Mouse (Mus musculus) limb, embryonic 12.5 days (tissue): Measurements from ENCODE around the gene Gm28048. TPM values are rescaled to one million over a fixed set of nuclear protein-coding genes. Genes with fewer than 3 reads are reported as not detected.

Experiments
- ATAC-seq: fragments of 200-750 bp; cut with Nextera tagmentation; 2 replicates; pipeline ENCODE4 v1.8.0; 2017; ENCODE audit warnings: low read depth, moderate TSS enrichment; ENCODE audit not compliant: insufficient number of reproducible peaks, insufficient read depth, low FRiP score, low TSS enrichment
- H3K27ac ChIP-seq: fragments of 300-500 bp; sonication (generic); 2 replicates; pipeline ENCODE4 v1.5.1; 2016; ENCODE audit warnings: mild to moderate bottlenecking, moderate library complexity
- H3K27me3 ChIP-seq: fragments of 300-500 bp; sonication (generic); 2 replicates; pipeline ENCODE4 v1.6.1; 2016; ENCODE audit warnings: mild to moderate bottlenecking, moderate library complexity
- H3K36me3 ChIP-seq: fragments of 300-500 bp; sonication (generic); 2 replicates; pipeline ENCODE4 v1.6.1; 2016; ENCODE audit warnings: mild to moderate bottlenecking, moderate library complexity
- H3K4me1 ChIP-seq: fragments of 300-500 bp; sonication (generic); replicated peaks from 2 replicates; pipeline ENCODE4 v1.6.1; 2016
- H3K4me2 ChIP-seq: fragments of 300-500 bp; sonication (generic); 2 replicates; pipeline ENCODE4 v1.6.1; 2016; ENCODE audit warnings: mild to moderate bottlenecking, moderate library complexity
- H3K4me3 ChIP-seq: fragments of 300-500 bp; sonication (generic); replicated peaks from 2 replicates; pipeline ENCODE4 v1.5.1; 2016; ENCODE audit warnings: mild to moderate bottlenecking
- H3K9ac ChIP-seq: fragments of 300-500 bp; sonication (generic); replicated peaks from 2 replicates; pipeline ENCODE4 v1.6.1; 2016; ENCODE audit warnings: mild to moderate bottlenecking, moderate library complexity
- H3K9me3 ChIP-seq: fragments of 300-500 bp; sonication (generic); 2 replicates; pipeline ENCODE4 v1.6.1; 2016; ENCODE audit warnings: mild to moderate bottlenecking, moderate library complexity
- WGBS: fragments of 180-500 bp; shearing (Covaris S2); methylation state at CpG from one replicate; pipeline ENCODE4 v1.1.7; 2016; 5-methylcytosine and 5-hydroxymethylcytosine counted together
- polyA plus RNA-seq: library from polyadenylated mRNA; unstranded; fragments of >200 nt; fragmentation: Nextera tagmentation; extraction: Ambion mirVana; gene quantifications from 2 replicates; pipeline ENCODE4 v1.2.1, GENCODE M21; 2016

The Gm28048 gene
- polyA plus RNA-seq, 1 experiment from 2014 or later, result 5.9 TPM

DNA sequence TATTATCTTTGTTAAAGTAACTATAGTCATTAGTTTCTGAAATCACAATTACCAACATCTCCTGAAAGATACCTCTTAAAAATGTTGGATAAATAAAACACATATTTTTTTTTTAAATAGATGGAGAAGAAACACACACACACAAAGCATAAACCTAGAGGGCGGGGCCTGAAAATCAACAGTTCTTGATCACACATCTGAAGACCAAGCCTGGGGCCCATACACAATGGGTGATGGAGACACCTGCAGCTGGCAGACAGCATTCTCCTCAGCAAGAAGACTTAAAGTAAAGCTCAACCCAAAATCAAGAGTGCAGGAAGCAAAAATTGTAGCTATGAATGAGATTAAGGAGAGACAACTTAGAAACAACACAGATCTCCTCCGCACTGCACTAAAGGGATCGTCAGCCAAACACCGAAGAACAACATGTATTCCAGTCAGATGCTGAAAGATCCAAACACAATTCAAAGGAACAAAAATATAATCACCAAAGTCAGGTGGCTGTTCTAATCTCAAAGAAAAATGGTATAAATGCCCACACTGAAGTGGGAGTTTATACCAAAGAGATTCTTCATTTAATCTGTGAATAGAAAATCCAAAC, 44.1 kb downstream of the Gm28048 start:
- Histone ChIP-seq H3K4me3 (no peak overlapping the region), H3K4me2 (no peak overlapping the region), H3K36me3 (no peaks in the 10 kb centered on the region), H3K4me1 (no peaks in the 10 kb centered on the region), H3K9me3 (no peaks in the 10 kb centered on the region), H3K9ac (no peak overlapping the region), H3K27me3 (no peaks in the 10 kb centered on the region), H3K27ac (no peak overlapping the region)
- no peak for ATAC-seq
- WGBS, result 94% methylated on average over 4 of the region's 4 CpGs

DNA sequence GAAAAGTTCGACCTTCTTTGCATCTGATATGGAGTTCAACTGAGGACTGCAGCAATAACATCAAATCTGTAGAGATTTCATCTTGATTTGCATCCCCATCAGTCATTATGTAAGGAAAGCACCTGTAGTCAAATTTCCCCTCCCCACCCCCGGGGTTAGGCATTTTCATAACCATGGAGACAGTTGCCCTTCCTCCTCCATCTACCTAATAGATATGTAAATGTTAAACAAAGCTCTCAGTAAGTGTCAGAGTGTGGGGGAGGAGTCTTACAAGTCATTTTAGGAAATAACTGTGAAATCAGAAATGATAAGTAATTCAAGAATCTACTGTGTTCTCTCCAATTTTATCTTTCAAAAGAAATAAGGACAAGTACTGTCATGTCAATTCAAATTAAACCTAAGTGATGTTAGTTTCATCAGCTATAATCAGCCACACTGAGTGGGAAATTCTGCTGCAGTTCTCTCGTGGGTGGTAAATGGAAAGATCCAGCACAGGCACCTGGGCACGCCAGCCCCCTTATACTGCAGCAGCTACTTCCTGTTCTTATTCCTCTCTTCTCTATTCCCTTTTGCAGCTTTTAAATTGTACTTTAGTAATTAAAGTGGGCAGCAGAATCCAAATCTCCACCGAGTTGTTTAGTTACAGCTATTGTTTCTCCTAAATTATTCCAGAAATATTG, 45.3 kb downstream of the Gm28048 start:
- Histone ChIP-seq H3K27me3 (no peaks in the 10 kb centered on the region), H3K9ac (no peak overlapping the region), H3K9me3 (no peaks in the 10 kb centered on the region), H3K36me3 (no peaks in the 10 kb centered on the region), H3K4me1 (no peaks in the 10 kb centered on the region), H3K4me2 (no peak overlapping the region), H3K4me3 (no peak overlapping the region), H3K27ac (no peak overlapping the region)
- WGBS, result 71% methylated on average over 5 of the region's 5 CpGs
- ATAC-seq, result no peak

DNA sequence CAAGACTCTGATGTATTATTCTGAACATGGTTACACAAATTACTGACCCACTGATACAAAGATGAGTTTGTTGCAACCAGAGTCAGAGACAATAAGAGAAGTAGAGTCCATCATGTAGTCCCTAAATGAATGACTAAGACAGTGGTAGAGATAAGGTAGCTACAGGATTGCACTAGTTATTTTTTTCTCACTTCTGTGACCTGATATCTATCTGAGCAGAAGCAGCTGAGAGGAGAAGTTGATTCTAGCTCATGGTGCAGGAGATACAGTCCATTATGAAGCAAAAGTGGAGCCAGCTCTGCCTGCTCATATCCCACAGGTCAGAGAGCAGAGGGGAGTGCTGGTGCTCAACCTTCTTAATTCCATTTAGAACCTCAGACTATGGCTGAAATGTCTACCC, 49.7 kb downstream of the Gm28048 start:
- Histone ChIP-seq H3K4me2 (no peak overlapping the region), H3K9ac (no peak overlapping the region), H3K36me3 (no peaks in the 10 kb centered on the region; the same call in 1 of the 2 replicates), H3K4me1 (0 out of 2 replicates have a peak, but pooled peaks cover 5% of the 10 kb centered on the region), H3K27ac (no peak overlapping the region), H3K27me3 (no peaks in the 10 kb centered on the region), H3K4me3 (no peak overlapping the region), H3K9me3 (no peaks in the 10 kb centered on the region)
- no peak for ATAC-seq

DNA sequence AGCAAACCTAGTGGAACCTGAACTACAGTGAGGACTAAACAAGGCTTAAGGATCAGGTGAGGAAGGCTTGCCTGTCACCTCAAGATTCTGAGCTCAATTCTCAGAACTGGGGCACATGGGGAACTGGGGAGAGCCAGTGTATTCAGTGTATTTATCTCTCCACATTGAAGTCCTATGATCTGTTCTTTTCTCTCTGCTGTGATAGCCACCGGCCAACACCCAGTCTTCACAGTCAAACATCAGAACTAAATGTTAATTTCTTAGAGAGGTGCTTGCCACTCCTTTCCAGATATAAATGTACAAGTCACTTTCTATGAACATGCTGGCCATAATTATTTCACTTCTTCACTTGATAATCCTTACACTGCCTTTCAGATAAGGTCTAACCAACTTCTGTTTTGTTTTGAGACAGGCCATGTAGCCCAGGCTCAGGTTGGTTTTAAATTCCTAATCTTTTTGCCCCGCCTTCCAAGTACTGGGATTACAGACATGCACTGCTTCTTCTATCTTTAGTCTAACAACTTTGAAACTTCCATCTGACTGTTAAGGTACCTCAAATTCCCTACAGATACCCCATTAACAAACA, 50.5 kb downstream of the Gm28048 start:
- Histone ChIP-seq H3K27me3 (no peaks in the 10 kb centered on the region), H3K4me1 (0 out of 2 replicates have a peak, but pooled peaks cover 5% of the 10 kb centered on the region), H3K9me3 (no peaks in the 10 kb centered on the region), H3K9ac (no peak overlapping the region), H3K4me3 (no peak overlapping the region), H3K27ac (no peak overlapping the region), H3K36me3 (no peaks in the 10 kb centered on the region; the same call in 1 of the 2 replicates), H3K4me2 (no peak overlapping the region)
- ATAC-seq, result no peak
- WGBS, result 97% methylated on average over 2 of the region's 2 CpGs

DNA sequence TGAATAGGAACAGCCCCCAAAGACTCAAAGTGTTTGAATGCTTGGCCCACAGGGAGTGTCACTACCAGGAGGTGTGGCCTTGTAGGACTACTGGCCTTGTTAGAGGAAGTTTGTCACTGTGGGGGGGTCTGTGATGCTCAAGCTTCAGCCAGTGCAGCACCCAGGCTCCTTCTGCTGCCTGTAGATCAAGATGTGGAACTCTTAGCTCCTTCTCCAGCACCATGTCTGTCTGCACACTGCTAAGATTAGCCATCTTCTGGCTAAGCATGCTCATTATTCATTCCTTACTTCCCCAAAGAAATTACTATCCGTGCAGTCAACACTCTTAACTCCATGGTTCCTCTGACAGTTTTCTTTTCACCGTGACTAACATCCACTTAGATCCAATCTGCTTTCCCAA, 51.8 kb downstream of the Gm28048 start:
- Histone ChIP-seq H3K27ac (no peak overlapping the region), H3K4me1 (0 out of 2 replicates have a peak, but pooled peaks cover 5% of the 10 kb centered on the region), H3K9me3 (no peaks in the 10 kb centered on the region), H3K4me3 (no peak overlapping the region), H3K36me3 (no peaks in the 10 kb centered on the region; the same call in 1 of the 2 replicates), H3K9ac (no peak overlapping the region), H3K27me3 (no peaks in the 10 kb centered on the region), H3K4me2 (no peak overlapping the region)
- no peak for ATAC-seq
- 87% methylated on average over 2 of the region's 2 CpGs for whole genome bisulfite sequencing

DNA sequence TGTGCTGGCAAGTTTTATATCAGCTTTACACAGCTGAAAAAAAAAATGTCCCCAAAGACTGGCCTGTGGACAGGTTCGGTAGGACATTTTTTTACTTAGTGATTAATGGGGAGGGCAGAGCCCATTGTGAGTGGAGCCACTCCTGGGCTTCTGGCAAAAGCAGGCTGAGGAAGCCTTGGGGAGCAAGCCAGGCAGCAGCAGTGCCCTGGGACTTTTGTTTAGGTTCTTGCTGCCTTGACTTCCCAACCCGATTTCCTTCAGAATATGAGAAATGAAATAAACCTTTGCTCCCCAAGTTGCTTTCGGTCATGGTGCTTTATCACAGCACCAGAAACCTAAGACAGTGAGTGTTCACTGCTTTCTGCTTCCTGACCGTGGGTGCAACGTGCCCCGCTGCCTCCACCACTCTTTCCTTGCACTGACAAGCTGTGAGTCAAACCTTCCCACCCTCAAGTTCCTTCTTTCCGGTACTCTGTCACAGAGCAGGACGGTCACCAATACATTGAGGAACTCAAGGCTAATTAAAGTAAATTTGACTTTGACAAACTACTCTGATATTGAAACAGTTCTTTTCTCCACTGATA, 53.2 kb downstream of the Gm28048 start:
- no peak overlapping the region for H3K9ac ChIP-seq
- no peaks in the 10 kb centered on the region for H3K27me3 ChIP-seq
- 83% methylated on average over 8 of the region's 8 CpGs for WGBS
- H3K9me3 ChIP-seq, result no peaks in the 10 kb centered on the region
- no peak overlapping the region for H3K4me2 ChIP-seq
- ATAC-seq, result no peak
- no peaks in the 10 kb centered on the region; the same call in 1 of the 2 replicates for H3K36me3 ChIP-seq
- no peak overlapping the region for H3K4me3 ChIP-seq
- no peak overlapping the region for H3K27ac ChIP-seq
- H3K4me1 ChIP-seq, result 0 out of 2 replicates have a peak, but pooled peaks cover 5% of the 10 kb centered on the region

DNA sequence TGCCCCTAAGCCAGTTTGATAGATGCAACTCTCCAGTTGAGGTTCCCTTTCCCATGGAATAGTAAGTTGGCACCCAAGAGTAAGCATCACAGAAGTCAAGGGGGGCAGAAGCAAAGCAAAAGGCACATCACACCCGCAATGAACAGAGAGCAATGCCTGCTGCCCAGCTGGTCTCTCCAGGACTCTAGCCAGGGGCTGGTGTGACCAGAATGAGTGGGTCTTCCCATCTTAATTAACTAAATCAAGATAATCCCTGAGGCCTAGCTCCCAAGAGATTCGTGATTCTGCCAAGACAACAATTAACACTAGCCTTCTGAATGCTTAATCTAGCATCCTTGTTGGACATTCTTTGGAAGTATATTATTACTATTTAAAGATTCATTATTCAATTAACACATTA, 58.3 kb downstream of the Gm28048 start:
- WGBS, result 84% methylated on average over 2 of the region's 2 CpGs
- H3K27ac ChIP-seq, result no peak overlapping the region
- H3K9ac ChIP-seq, result no peak overlapping the region
- H3K4me1 ChIP-seq, result no peaks in the 10 kb centered on the region
- no peak overlapping the region for H3K4me3 ChIP-seq
- no peaks in the 10 kb centered on the region for H3K27me3 ChIP-seq
- no peaks in the 10 kb centered on the region for H3K9me3 ChIP-seq
- no peak for ATAC-seq
- no peaks in the 10 kb centered on the region for H3K36me3 ChIP-seq
- H3K4me2 ChIP-seq, result no peak overlapping the region

DNA sequence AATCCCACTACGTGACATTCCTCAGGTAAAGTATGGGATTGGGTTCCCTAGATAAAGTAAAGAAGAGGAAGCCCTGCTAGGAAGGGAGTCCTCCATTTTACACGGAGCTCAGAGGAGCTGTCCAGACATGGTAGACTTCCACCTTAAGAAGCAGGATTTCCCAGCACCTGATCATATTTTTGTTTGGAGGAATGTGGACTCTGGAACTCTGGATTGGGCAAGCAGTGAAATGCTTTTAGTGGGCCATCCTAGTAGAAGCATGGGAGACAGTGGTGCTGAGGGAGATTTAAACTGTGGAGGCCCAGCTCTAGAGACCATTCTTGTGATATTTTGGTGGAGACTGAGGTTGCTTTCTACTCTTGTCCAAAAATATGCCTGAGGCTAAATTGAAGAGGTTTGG, 59.3 kb downstream of the Gm28048 start:
- Histone ChIP-seq H3K4me3 (no peak overlapping the region), H3K27me3 (no peaks in the 10 kb centered on the region), H3K4me2 (no peak overlapping the region), H3K4me1 (no peaks in the 10 kb centered on the region), H3K27ac (no peak overlapping the region), H3K9ac (no peak overlapping the region), H3K36me3 (no peaks in the 10 kb centered on the region), H3K9me3 (no peaks in the 10 kb centered on the region)
- 82% methylated on average over 2 of the region's 2 CpGs for WGBS
- no peak for ATAC-seq

DNA sequence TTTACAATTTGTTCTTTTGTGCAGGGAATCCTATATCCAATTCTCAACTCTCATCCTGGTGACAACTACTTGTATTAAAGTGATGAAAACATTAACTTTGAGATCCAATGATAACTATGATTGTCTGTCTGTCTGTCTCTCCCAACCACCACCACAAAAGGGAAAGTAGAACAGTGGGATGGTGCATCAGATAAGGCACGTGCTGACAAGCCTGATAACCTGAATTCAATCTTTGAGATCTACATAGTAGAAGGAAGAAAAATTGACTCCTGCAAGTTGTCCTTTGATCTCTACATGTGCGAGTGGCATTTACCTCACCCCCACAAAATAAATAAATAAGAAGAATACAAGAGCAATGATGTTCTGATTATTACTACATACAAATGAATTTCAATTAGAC, 62.6 kb downstream of the Gm28048 start:
- Histone ChIP-seq H3K4me1 (no peaks in the 10 kb centered on the region), H3K4me2 (no peak overlapping the region), H3K9ac (no peak overlapping the region), H3K9me3 (no peaks in the 10 kb centered on the region), H3K36me3 (no peaks in the 10 kb centered on the region), H3K4me3 (no peak overlapping the region), H3K27ac (no peak overlapping the region), H3K27me3 (no peaks in the 10 kb centered on the region)
- ATAC-seq, result no peak
- 81% methylated on average over 2 of the region's 2 CpGs for WGBS

DNA sequence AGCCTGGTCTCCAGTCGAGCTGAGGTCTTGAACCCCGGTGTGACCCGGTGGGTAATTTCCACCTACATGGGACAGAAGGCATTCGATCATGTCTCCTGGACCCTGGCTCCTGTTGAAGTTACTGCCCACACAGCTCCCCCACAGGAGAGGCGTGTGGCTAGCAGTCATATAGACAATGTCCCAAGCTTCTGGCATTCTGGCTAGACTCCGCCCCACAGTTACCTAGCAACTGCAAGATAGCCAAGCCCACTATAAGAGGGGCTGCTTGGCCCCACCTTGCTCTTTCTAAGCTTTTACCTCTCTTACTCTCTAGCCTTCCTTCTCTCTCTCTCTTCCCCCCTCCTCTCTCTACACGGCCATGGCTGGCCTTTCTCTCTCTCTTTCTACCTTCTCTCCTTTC, 64.1 kb downstream of the Gm28048 start:
- H3K27ac ChIP-seq, result no peak overlapping the region
- H3K9me3 ChIP-seq, result no peaks in the 10 kb centered on the region
- H3K4me1 ChIP-seq, result no peaks in the 10 kb centered on the region
- no peak overlapping the region for H3K9ac ChIP-seq
- WGBS, result 92% methylated on average over 7 of the region's 7 CpGs
- no peak overlapping the region for H3K4me3 ChIP-seq
- no peak overlapping the region for H3K4me2 ChIP-seq
- no peaks in the 10 kb centered on the region for H3K36me3 ChIP-seq
- no peaks in the 10 kb centered on the region for H3K27me3 ChIP-seq
- ATAC-seq, result no peak

DNA sequence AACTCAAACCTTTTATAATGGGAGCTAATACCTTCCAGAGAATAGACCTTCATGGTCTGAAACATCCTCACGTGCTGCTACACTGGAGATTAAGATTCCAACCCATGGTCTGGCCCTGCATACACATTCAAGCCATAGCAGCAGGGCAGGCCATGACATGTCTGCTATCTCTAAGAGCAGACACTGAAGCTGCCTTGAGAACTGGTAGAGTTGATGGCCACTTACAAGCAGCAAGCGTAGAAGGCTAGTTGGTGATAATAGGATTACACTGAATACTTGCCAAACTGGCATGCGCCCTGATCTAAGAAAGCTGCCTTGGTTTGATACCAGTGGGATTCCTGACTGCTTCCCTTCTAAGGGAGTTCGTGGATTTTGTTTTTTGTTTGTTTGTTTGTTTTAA, 68.1 kb downstream of the Gm28048 start:
- WGBS, result 85% methylated on average over 4 of the region's 4 CpGs
- no peak for ATAC-seq
- no peaks in the 10 kb centered on the region for H3K27me3 ChIP-seq

More for the DNA sequence above, 68.1 kb downstream of the Gm28048 start:
- no peaks in the 10 kb centered on the region for H3K36me3 ChIP-seq
- no peak overlapping the region for H3K4me3 ChIP-seq
- no peaks in the 10 kb centered on the region; the same call in 1 of the 2 replicates for H3K4me1 ChIP-seq
- H3K9ac ChIP-seq, result no peak overlapping the region
- no peaks in the 10 kb centered on the region for H3K9me3 ChIP-seq
- H3K27ac ChIP-seq, result no peak overlapping the region
- H3K4me2 ChIP-seq, result no peak overlapping the region
